Mouse (Mus musculus) MN1 (cell line): ENCODE data around the gene Acsf2.

Experiments
- DNase-seq: peaks from one replicate; pipeline ENCODE4 v3.0.0-alpha.2; 2016; ENCODE audit warnings: low spot score

Gene Acsf2

DNA sequence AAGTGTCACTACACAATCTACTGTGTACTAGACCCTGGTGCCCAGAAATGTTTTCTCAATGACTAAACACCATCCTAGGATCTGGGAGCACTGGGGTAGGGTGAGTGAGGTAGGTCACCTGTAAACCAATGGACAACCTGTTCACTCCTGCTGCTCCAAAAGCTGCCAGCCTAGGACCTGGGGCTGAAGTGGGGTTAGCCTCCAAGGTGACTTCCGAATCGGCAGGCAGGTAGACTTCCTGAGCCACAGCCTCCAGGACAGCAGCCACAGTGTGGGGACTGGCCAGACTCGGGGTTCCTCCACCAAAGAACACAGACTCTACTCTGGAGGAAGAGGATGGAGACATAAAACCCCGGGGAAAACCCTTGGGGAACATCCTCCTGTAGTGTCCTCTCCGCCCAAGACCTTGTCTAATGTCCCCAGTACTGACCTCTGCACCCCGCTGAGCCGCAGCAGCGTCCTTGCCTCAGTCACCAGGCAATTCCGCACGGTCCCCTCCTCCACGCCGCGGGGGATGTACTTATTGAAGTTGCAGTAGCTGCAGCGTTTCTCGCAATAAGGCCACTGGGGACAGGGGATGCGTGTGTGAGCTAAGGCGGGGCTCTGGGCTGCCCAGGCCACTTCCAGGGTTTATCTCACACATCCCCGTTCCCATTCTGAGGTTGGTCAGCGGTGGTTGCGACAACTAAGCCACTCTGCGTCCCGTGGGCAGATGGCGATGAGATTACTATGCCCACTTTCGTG, 53.5 kb downstream of the Acsf2 start:
- DNase-seq = peak; percentile 58

DNA sequence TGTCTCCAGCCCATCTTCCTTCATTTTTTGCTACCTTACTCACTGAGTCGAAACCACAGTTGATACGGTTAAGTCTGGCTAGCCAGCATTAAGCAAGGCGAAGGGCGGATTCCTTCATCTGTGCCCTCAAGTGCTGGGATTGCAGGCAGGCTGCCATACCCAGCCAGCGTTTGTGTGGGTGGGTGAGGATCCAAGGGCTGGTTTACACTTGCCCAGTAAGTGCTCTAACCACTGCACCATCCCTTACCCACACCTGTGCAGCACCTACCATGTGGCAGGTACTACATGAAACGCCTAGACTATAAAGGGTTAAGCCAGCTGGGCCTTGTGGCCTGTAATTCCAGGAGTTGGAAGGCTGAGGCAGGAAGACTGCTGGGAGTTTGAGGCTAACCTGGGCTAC, 54.4 kb downstream of the Acsf2 start:
- no peak for DNase-seq

DNA sequence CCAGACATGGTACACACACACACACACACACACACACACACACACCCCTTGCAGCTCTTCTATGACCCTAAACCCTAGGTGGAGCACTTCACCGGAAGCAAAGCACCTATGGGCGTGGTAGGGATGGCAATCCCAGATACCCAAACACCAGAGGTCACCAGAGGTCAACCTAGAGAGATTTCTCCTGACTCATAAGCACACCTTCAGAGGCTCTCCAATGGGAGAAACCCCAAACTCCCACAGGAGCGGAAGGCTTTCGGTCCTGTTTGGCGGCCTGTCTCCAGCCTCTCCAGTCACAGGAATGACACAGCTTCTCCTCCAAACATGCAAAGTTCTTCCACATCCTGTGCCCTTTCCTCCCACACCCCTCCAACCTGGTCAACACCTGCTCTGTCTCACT, 55.3 kb downstream of the Acsf2 start:
- no peak for DNase-seq

- DNase-seq = no peak
These were observed 57.2 kb downstream of the Acsf2 start for GRCm38 (mm10) chr11:94544422-94544821.

DNA sequence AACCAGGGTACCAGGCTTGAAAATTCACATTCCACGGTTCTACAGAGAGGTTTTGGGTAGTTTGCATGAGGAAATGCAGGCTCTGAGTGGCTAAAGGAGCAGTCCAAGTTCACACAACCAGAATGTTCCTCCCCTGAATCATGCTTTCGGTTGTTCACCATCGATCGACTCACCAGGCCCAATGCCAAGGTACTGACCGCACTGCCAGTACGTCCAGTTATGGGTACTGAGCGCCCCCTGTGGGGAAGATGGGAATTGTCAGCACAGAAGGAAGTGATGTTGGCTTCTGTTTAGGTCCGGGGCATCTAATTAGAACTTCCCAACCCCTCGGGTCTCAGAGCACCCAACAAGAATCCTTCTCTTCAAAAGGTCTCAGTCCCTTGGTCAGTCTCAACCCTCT, 57.7 kb downstream of the Acsf2 start:
- peak; percentile 94 for DNase-seq

GRCm38 (mm10) chr11:94543344-94543743, 58.3 kb downstream of the Acsf2 start:
- DNase-seq = no peak

GRCm38 (mm10) chr11:94542400-94542799, 59.3 kb downstream of the Acsf2 start:
- DNase-seq = no peak

DNA sequence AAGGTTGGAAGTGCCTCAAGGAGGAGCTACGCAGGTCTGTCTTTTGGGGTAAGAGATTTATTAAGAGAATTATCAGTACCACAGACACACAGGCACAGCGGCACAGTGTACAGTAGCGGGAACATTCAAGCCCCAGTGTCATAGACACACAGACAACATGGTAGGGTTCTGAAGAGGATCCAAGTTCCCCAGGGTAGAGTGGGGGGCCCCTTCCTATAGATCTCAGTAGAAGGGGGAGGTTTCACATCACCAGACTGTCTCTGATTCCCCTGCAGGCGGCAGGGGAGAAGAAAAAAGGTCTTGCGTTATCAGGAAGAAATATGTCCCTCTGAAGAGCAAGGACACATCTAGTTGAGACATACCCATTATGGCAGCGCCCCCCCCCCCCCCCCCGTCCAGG, 61.9 kb downstream of the Acsf2 start:
- no peak for DNase-seq

GRCm38 (mm10) chr11:94538733-94539292, 62.9 kb downstream of the Acsf2 start:
- DNase-seq = no peak

- no peak for DNase-seq
These were observed 68.5 kb downstream of the Acsf2 start for GRCm38 (mm10) chr11:94533171-94533570.

GRCm38 (mm10) chr11:94528879-94529278, 72.8 kb downstream of the Acsf2 start:
- no peak for DNase-seq

GRCm38 (mm10) chr11:94526171-94526879, 75.3 kb downstream of the Acsf2 start:
- peak; percentile 30 for DNase-seq

GRCm38 (mm10) chr11:94521219-94521843, 80.3 kb downstream of the Acsf2 start, which contains the start of gene Mycbpap:
TSS of gene Mycbpap (minus strand) at chr11:94521742.
- peak; percentile 68 for DNase-seq

DNA sequence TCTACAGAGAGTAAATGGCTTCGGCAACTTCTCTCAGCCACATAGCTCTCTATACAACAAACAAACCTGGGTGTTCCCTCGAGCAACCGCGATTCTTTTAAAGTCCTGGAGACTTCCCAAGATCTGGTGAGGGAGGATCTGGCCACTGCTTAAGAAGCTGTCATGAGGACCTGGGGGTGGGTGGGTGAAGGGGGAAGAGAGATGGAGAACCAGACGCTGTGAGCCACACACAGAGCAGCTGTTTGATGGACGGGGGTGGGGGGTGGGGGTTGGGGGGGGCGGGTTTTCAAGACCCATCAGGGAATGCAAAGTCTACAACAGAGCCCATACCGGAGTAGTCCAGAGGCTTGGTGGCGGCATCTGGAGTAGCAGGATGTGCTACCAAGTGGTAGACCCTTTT, 88.2 kb downstream of the Acsf2 start:
- DNase-seq = no peak

GRCm38 (mm10) chr11:94508976-94509375, 92.7 kb downstream of the Acsf2 start:
- no peak for DNase-seq
